Mouse (Mus musculus): ENCODE measurements around the gene Olfr1263.

Olfr1263 gene

GRCm38 (mm10) chr2:90011831-90012230 lies at the start of gene Olfr1263:
Olfr1263 (plus strand) TSS chr2:90012131.
- DNase-seq = no peak

GRCm38 (mm10) chr2:89974184-89974583 lies 37.7 kb upstream of the Olfr1263 start, which contains the start of gene Olfr1260:
Olfr1260 (plus strand) TSS chr2:89974340.
- no peak for DNase-seq

- no peak for DNase-seq
Measured at GRCm38 (mm10) chr2:89977709-89978108, 34.2 kb upstream of the Olfr1263 start.

DNA sequence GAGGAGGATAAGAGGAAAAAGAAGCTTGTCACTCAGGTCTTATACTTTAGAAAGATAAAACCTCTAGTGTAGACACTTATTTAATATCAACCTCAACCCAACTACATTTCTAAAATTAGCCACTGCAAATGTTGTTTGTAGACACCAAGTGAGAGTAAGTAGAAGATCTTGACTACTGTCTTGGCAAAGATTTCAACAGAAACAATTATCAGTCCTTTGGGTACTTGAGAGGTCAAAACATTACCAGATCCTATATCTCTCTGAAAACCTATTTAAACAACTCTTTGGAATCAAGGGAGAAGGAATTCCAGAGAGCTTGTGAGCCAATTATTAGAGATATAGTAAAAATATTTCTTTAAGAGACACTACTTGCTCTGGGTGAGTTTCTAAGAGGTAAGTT lies 21.0 kb upstream of the Olfr1263 start, which contains the start of gene Olfr1261:
Olfr1261 (plus strand) TSS at position 301 of the 400 bp plus-strand sequence.
- no peak for DNase-seq

DNA sequence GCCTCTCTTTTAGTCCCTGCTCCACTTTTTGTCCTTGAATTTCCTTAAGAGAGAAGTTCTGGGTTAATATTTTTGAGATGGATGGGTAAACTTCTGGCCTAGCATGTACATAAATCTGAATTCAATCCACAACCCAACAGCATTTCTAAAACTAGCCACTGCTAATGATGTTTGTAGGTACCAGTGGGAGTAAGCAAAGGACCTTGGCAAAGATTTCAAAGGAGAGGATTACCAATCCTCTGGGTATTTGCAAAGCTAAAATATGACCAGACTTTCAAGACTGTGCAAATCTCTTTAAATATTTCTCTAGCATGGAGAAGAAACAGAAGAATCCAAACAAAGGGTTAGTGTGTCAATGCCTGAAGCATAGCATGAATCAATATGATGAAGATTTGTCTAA lies 12.1 kb upstream of the Olfr1263 start, which contains the start of gene Olfr1262:
Olfr1262 (plus strand) TSS at position 301 of the 400 bp plus-strand sequence.
- DNase-seq = no peak

DNA sequence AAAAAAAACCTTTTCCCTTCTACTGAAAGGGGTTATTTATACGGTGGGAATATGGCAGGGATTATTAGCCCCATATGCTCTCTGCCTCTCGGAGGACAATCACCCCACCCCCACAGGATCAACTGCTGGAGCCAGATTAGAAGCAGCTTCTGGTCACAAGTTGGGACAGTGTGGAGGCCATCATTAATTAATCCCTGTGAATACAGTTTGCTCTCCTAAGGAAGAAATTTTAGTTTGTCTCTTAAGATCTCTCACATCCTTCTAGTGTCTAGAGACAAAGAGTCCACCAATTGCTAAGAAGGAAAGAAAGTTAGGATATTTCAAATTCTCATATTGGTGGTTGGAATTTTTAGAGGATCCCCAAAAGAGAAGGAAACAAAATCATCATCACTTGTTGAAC lies 13.5 kb downstream of the Olfr1263 start, which contains the start of gene Olfr1264:
Olfr1264 (minus strand) TSS at position 101 of the 400 bp plus-strand sequence.
- DNase-seq = no peak

- DNase-seq = no peak
Measured at GRCm38 (mm10) chr2:90035037-90035436, 23.1 kb downstream of the Olfr1263 start, which contains the start of gene Olfr1265. Olfr1265 (plus strand) TSS chr2:90035337.

GRCm38 (mm10) chr2:90063494-90063893 lies 51.6 kb downstream of the Olfr1263 start, which contains the start of gene Olfr140:
Olfr140 (minus strand) TSS chr2:90063594.
- DNase-seq = no peak

Data from cerebellum, adult 9-11 months (tissue).